Mouse (Mus musculus): ENCODE measurements around the gene Fibcd1.

The Fibcd1 gene

DNA sequence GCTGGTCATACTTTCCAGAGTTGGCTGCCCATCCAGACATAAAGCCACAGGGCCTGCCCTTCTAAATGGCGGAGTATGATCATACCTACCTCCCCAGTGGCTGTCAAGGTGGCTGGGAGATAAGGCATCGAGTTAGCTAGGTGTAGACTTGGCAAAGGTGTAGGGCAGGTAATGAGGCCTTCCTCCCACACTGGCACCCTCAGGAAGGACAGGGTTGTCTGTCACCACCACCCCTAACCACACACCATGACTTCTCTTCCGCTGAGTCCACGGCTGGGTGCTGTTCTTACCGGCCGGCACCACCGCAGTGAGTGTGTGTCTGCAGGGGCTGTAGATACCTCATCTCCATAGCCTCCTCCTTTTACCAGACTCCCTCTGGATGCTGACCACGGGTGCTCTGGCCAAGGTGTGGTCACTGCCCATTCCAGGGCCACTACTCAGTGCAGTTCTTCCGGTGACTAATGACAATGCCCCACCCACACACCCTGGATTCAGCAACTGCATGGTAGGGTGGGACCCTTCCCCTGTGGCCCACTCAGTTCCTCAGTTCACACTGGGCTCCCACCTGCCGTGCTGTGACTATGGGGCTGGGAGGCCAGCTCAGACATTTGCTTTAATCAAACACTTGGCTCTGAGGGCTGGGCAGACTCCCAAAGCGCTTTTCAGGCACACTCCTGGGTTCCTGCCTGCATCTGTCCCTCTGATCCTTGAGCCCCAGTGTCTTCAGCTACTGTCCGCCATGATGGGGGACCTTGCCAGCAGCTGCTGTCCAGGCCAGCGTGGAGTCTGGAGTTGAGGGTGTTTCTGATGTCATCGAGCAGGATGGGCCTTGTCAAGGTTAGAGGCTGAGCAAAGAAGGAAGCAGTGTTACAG lies 34.5 kb downstream of the Fibcd1 start:
- peak; percentile 38 for DNase-seq (ENCODE audit: low read depth)

GRCm38 (mm10) chr2:31810444-31810843 lies 35.4 kb downstream of the Fibcd1 start, which contains the start of gene Qrfp:
Qrfp (minus strand) TSS chr2:31810580.
- peak; percentile 20 for DNase-seq (ENCODE audit: low read depth)

DNA sequence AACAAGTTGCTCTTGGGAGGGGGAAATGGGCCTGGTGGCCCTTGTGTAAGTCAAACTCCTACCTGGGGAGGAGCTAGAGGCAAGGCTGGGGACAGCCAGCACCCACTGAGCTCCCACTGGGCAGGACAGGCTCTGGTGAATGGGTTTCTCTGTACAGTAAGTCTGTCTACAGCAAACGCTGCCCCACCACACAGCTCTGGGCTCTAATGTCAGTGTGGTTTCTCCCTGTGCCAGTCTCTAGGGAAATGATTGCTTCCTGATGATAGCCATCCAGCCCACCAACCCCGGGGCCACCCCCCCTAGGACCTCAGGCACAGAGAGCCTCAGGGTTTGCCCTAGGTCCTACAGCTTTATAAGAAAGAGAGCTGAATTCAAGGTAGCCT lies 36.5 kb downstream of the Fibcd1 start:
- DNase-seq (ENCODE audit: low read depth) = peak; percentile 76

DNA sequence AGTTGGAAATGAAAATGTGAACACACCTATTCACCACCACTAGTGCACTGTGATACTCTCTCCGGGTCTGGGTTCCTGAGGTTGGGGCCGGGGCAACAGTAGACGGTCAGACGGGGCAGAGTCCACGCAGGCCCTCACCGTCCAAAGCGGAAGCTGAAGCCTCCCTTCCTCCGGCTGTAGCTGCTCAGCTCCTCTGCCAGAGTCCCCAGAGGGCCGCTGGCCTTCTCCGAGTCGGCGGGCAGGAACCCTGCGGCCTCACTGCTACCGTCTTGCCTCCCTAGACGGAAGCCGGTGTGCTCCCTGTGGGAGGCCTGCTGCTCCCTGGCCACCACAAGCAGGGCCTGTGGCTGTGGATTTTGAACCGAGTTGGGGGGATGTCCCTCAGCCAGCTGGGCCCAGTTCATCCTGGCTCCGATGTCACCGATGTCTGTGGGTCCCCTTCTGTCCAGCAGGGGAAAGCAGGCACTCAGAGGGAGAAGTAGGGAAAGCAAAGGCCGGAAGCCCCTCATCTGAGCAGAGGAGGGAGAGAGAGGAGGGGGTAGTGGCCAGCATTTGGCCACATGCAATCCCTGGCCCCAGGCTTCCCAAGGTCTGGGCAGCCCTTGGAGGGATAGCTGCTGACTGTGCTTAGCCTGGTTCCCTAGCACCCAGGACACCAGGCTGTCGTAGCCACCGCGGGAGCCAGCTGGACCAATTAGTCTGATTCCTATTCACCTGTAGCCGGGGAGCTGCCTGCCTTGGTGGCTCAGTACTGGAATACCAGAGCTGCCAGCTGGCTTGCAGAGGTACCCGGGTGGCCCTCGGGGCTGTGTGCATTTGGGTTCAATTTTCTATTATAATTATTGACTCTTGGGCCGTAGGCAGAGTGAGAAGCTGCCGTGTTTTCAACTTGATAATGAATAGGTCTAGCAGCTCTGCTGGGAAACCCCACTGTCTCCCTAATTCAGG lies 37.1 kb downstream of the Fibcd1 start:
- no peak for DNase-seq (ENCODE audit: low read depth)

DNA sequence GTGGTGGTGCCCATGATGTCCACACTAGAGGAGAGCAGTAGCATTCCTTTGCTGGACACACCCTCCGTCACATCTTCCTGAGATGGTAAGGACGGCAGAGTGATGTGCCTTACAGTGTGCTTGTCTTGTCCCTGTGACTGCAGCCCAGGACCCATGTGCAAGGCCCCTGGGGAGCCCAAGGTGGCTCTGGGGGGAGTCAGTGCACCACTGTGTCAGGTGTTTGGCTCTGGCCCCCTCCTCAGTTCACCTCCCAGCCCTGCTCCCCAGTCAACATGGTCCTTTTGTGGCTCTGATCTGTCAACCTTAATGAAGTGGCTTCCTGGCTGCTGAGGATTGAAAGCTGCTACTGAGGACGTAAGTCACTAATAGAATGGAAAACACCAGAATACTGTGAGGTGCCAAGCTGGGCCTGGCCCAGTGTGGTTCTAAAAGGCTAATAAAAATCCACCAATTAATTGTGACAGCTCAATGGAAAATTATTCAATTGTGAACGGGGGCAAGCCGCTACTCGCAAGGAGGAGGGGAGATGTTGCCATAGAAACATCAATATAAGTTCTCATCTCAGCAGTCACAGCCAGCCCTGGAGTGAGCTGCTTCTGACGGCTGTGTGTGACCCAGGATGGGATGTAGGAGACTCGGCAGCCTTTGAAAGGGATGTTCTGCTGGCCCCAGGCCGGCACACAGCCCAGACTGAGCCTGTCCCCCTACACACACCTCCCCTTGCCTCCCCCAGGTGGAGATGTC lies 39.0 kb downstream of the Fibcd1 start:
- no peak for DNase-seq (ENCODE audit: low read depth)

DNA sequence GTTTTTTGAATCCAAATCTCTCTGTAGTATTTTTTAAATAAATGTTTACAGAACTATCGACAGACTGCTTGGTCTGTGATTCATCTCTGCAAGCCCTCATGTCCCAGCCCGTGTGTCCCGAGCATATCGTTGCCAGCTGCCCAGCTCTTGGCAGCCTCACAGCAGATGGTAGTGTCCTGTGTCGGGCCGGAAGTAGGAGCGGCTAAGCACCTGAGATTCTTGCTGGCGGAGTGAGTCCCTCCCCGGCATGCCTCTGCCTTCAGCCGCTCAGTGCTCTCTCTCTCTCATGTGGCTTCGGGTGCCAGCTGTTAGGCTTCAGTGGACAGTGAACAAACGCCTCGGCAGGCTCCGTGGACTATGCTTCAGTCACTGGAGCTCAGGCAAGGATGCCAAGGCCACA lies 42.3 kb downstream of the Fibcd1 start:
- DNase-seq (ENCODE audit: low read depth) = no peak

DNA sequence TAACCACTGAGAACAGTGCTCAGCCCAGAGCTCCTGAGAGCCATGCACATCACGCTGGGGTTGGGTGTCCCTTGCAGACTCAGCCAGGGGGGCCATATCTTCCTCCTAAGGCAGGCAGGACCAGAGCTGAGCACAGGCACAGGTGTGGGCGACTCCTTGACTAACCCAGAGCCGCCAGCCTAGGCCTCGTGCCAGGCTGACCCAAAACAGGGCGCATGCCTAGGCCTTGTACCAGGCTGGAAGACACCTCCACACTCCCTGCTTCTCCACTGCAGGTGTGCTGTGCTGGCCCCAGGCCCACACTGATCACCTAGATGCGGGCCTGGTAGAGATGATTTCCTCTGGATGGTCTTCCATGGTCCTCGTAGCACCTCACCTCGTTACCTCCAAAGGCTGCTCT lies 43.0 kb downstream of the Fibcd1 start:
- DNase-seq (ENCODE audit: low read depth) = no peak

DNA sequence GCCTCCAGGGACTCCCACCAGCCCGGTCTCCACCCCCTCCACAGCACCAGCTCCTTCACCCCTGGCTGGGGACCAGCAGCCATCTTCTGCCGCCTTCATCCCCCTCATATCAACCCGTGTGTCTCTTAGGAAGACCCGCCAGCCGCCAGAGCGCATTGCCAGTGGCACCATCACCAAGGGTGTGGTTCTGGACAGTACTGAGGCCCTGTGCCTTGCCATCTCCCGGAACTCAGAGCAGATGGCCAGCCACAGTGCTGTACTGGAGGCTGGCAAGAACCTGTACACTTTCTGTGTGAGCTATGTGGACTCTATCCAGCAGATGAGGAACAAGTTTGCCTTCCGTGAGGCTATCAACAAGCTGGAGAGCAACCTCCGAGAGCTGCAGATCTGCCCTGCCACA lies 44.4 kb downstream of the Fibcd1 start:
- no peak for DNase-seq (ENCODE audit: low read depth)

DNA sequence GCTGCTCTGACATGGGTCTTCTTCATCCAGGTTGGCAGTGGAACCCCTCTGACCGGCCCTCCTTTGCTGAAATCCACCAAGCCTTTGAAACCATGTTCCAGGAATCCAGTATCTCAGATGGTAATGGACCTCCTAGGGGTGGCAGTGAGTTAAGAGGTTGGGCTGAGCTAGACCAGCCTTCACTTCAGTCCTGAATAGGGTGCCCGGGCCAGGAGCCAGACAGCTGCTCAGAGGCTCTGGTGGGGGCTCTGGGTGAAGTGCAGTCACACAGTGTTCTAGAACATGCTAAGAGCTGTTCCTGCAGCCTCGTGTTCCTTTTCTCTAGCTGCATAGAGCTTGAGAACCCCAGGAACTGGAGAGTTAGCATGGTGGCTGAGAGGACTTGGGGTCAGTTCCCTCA lies 48.9 kb downstream of the Fibcd1 start:
- no peak for DNase-seq (ENCODE audit: low read depth)

- DNase-seq (ENCODE audit: low read depth) = no peak
Observed at GRCm38 (mm10) chr2:31792611-31793010, 53.2 kb downstream of the Fibcd1 start.

- DNase-seq (ENCODE audit: low read depth) = no peak
Observed at GRCm38 (mm10) chr2:31791260-31791659, 54.5 kb downstream of the Fibcd1 start.

GRCm38 (mm10) chr2:31790728-31791251 lies 55.0 kb downstream of the Fibcd1 start:
- DNase-seq (ENCODE audit: low read depth) = no peak

GRCm38 (mm10) chr2:31789215-31789614 lies 56.6 kb downstream of the Fibcd1 start:
- DNase-seq (ENCODE audit: low read depth) = no peak

GRCm38 (mm10) chr2:31788227-31788626 lies 57.6 kb downstream of the Fibcd1 start:
- peak; percentile 29 for DNase-seq (ENCODE audit: low read depth)

GRCm38 (mm10) chr2:31787029-31787428 lies 58.8 kb downstream of the Fibcd1 start:
- DNase-seq (ENCODE audit: low read depth) = peak; percentile 71

DNA sequence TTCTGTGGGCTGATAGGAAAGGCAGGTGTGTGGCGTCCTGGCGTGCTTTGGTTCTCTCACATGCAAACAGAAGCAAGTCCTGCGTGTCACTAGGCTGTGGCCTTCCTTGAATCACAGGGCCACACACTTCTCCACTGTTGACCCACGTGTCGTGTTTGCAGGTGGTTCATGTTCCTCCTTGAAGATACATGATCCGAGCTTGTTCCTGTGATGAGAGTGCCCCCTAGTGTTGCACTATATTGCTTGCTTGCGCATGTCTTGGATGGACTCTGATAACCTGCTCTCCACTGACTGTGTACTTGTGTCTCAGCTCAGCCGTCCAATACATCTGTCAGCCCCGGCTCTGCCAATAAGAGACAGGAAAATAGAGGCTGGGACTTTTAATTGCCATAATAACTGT lies 60.7 kb downstream of the Fibcd1 start:
- peak; percentile 89 for DNase-seq (ENCODE audit: low read depth)

- no peak for DNase-seq (ENCODE audit: low read depth)
Observed at GRCm38 (mm10) chr2:31782958-31783602, 62.7 kb downstream of the Fibcd1 start.

DNA sequence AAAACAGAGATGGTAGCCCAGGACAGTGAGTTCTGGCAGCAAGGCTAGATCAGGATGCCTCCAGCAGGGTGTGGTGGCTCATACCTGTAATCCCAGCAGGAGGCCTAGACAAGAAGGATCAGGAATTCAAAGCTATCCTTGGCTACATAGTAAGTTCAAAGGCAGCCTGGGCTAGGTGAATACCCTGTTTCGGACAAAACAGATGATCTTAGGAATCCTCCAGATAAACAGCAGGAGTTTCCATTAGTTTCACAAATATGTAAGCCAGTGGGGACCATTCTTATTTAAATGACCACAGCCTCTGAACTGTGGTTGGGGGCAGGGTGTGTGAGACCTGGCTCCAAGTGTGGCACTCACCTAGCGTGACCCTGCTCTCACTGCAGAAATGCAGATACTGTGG lies 66.5 kb downstream of the Fibcd1 start:
- DNase-seq (ENCODE audit: low read depth) = no peak

GRCm38 (mm10) chr2:31776479-31776878 lies 69.3 kb downstream of the Fibcd1 start:
- peak; percentile 54 for DNase-seq (ENCODE audit: low read depth)

DNA sequence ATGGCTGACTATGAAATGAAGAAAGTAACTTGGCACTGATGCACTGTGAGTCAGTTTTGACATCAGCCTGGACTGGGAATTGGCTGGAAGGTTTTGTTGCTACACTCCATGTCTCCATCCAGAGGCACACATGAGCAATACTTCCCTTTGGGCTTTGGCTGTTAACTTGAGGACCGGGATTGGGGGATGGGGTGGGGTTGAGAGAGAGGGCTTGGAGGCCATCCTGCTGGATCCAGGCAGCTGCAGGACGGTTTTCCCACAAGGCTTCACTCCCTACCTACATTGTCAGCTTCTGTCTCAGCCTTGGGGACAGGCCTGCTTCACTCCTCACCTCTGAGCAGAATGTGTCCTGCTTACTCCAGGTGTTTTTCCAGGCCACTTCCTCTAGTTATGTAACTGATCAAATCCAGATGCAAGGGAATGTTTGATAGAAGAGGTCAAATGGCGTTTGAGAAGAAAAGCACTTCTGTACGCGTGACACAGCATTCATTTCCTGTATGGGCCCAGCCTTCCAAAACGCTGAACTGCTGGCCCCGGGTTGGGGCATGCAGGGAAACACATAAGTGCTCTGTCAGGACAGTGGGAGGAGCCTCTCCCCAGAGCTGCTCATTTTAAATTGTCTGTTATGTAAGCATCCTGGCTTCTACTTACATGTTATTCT lies 74.9 kb downstream of the Fibcd1 start:
- DNase-seq (ENCODE audit: low read depth) = peak; percentile 85

GRCm38 (mm10) chr2:31769631-31770111 lies 76.1 kb downstream of the Fibcd1 start:
- peak; percentile 36 for DNase-seq (ENCODE audit: low read depth)

Data from 416B (cell line).